Mouse (Mus musculus) erythroblast, embryonic 14.5 days (primary cell): ENCODE data around the gene Vav3.

Experiments
- GATA1 ChIP-seq: IDR thresholded peaks from 2 replicates; pipeline ENCODE4 v1.6.1; 2012; ENCODE audit warnings: low read length, inconsistent platforms, mixed read lengths
- TAL1 ChIP-seq: IDR thresholded peaks from 3 replicates; pipeline ENCODE4 v1.6.1; 2012; ENCODE audit warnings: low read length, inconsistent platforms, mixed read lengths

GRCm38 (mm10) chr3:109690566-109690965, 350.1 kb downstream of the Vav3 start:
- no peak for TF ChIP-seq GATA1
- no peak for TF ChIP-seq TAL1
